10 mouse cellular contexts compared by ENCODE assay signal in the genomic region with DNA sequence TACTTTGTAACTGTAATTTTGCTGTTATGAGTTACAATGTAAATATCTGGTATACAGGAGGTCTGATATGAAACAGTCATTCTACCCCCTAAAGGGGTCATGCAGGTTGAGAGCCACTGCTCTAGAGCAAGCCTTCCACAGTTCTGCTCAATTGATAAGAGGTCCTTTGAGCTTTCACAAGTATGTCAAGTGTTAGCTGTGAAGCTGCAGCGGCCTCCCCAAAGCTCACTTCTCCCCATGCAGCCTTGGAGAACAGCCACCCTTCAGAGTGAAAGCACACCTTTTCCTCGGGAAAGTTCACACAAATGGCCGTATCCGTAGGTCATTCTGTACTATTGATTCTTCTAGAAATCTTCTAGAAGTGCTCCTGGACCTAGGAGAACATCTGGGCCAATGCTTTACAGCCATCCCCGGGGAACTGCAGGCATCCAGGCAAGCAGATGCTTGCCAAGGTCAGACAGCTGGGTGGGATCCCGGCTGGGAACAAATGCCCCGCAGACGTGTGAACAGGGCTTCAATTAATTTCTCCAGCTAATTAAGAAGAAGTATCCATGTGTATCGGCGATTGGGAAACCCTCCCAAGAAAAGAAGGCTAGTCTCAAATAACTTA. TPM values are rescaled to one million over a fixed set of nuclear protein-coding genes. Genes with fewer than 3 reads are reported as not detected.
DNase-seq lines count a peak whose midpoint lies in the region; ATAC-seq and TF ChIP-seq lines count a peak whose summit lies in the region.
"Had no signal": no experiment of that assay in that cellular context is flagged by ENCODE, and none has a peak within 500 bp of the region (broad histone marks: within the 10 kb centered on the region; RNA-seq: fewer than 3 reads in every experiment).

No protein-coding gene starts in this region.

- no peak for ATAC-seq in heart, embryonic 15.5 days (replicated peaks; ENCODE audit: insufficient number of reproducible peaks, insufficient read depth, low FRiP score, low read depth)
- ATAC-seq in lung, postnatal 0 days, result 0 out of 2 replicates have a peak, but pooled peaks have one; percentile 18
- no peak for ATAC-seq in hindbrain, embryonic 16.5 days
- no peak for ATAC-seq in erythroblast, adult 5-6 weeks (replicated peaks; ENCODE audit: low FRiP score, poor library complexity, severe bottlenecking)

- DNase-seq in heart, postnatal 25 days (ENCODE audit: low spot score), result no peak
- peak; percentile 50 for DNase-seq in lung, postnatal 0 days (ENCODE audit: low spot score)
- DNase-seq in lung, postnatal 14 days, result no peak
- DNase-seq in retina, embryonic 14.5 days (ENCODE audit: low spot score), result peak; percentile 17
- DNase-seq in left cerebral cortex, adult 2 months (ENCODE audit: extremely low spot score in 1 of 2, low spot score in 2 of 2), result no peak
- DNase-seq: thymus, postnatal 25 days had no signal

- TF ChIP-seq EP300 in lung, postnatal 0 days (IDR thresholded peaks at IDR 0.05), result no peak

- no peak overlapping the region for H3K9ac ChIP-seq in heart, embryonic 15.5 days
- H3K9ac ChIP-seq in lung, postnatal 0 days (replicated peaks; ENCODE audit: low read depth), result no peak overlapping the region
- no peak overlapping the region for H3K9ac ChIP-seq in hindbrain, embryonic 16.5 days (ENCODE audit: low read depth, low read length)

- no peaks in the 10 kb centered on the region for H3K27me3 ChIP-seq in heart, embryonic 15.5 days
- H3K27me3 ChIP-seq in lung, postnatal 0 days (replicated peaks; ENCODE audit: insufficient read depth, low read length), result no peaks in the 10 kb centered on the region
- no peaks in the 10 kb centered on the region for H3K27me3 ChIP-seq in hindbrain, embryonic 16.5 days (replicated peaks; ENCODE audit: control insufficient read depth, insufficient read depth, low read length)

- TF ChIP-seq CTCF in lung, postnatal 0 days (IDR thresholded peaks at IDR 0.05), result no peak
- no peak for TF ChIP-seq CTCF in left cerebral cortex, adult 2 months (IDR thresholded peaks at IDR 0.05)

- peaks cover 43% of the 10 kb centered on the region for H3K4me1 ChIP-seq in heart, embryonic 15.5 days (replicated peaks)
- H3K4me1 ChIP-seq in lung, postnatal 0 days (ENCODE audit: insufficient read depth, low read depth, low read length), result peaks cover 29% of the 10 kb centered on the region
- H3K4me1 ChIP-seq in hindbrain, embryonic 16.5 days (ENCODE audit: control insufficient read depth, insufficient read depth, low read depth, low read length), result peaks cover 27% of the 10 kb centered on the region

- intact Hi-C loops in heart, postnatal 25 days (cut with DNase I), result loop anchor here (2.0 kb wide), 1 partner anchor 81 kb away; no protein-coding TSS in a partner anchor
- intact Hi-C loops in left cerebral cortex, adult 2 months (cut with DNase I), result loop anchor here (5.0 kb wide), 1 partner anchor 85 kb away; no protein-coding TSS in a partner anchor

- H3K9me3 ChIP-seq in heart, embryonic 15.5 days (replicated peaks), result no peaks in the 10 kb centered on the region
- H3K9me3 ChIP-seq in lung, postnatal 0 days (ENCODE audit: low read length), result no peaks in the 10 kb centered on the region
- no peaks in the 10 kb centered on the region for H3K9me3 ChIP-seq in hindbrain, embryonic 16.5 days (ENCODE audit: control insufficient read depth, low read length)

- no peaks in the 10 kb centered on the region for H3K36me3 ChIP-seq in heart, embryonic 15.5 days
- H3K36me3 ChIP-seq in lung, postnatal 0 days (ENCODE audit: insufficient read depth, low read length), result 0 out of 2 replicates have a peak, but pooled peaks cover 6% of the 10 kb centered on the region
- no peaks in the 10 kb centered on the region for H3K36me3 ChIP-seq in hindbrain, embryonic 16.5 days (ENCODE audit: control insufficient read depth, insufficient read depth, low read length)

- peak overlapping the region; percentile 92 for H3K4me2 ChIP-seq in heart, embryonic 15.5 days
- peak overlapping the region; percentile 87 for H3K4me2 ChIP-seq in lung, postnatal 0 days (replicated peaks; ENCODE audit: low read depth, low read length)
- peak overlapping the region; percentile 71 for H3K4me2 ChIP-seq in hindbrain, embryonic 16.5 days (ENCODE audit: low read length)

- H3K27ac ChIP-seq in heart, embryonic 15.5 days, result no peak overlapping the region
- no peak overlapping the region; the same call in 1 of the 2 replicates for H3K27ac ChIP-seq in lung, postnatal 0 days (ENCODE audit: low read length)
- H3K27ac ChIP-seq in hindbrain, embryonic 16.5 days (ENCODE audit: low read depth, low read length), result no peak overlapping the region
- no peak overlapping the region for H3K27ac ChIP-seq in left cerebral cortex, adult 2 months

- no peak overlapping the region for H3K4me3 ChIP-seq in heart, embryonic 15.5 days
- peak overlapping the region; percentile 92 for H3K4me3 ChIP-seq in lung, postnatal 0 days (ENCODE audit: low read depth, low read length)
- no peak overlapping the region for H3K4me3 ChIP-seq in hindbrain, embryonic 16.5 days (ENCODE audit: low read length)
- no peak overlapping the region for H3K4me3 ChIP-seq in left cerebral cortex, adult 2 months

- 50% methylated on average over 10 of the region's 10 CpGs for WGBS in heart, embryonic 15.5 days
- 45% methylated on average over 10 of the region's 10 CpGs for whole genome bisulfite sequencing in lung, postnatal 0 days
- 51% methylated on average over 10 of the region's 10 CpGs for WGBS in hindbrain, embryonic 16.5 days

RNA-seq across cellular contexts. Expression of a gene that starts 3.1 kb away (rescaled TPM):
- polyA plus RNA-seq in heart, embryonic 15.5 days (2015; fragmentation: Nextera tagmentation; extraction: Ambion mirVana), result 11.8 and 16.6 TPM in 2 replicates
- total RNA-seq in heart, postnatal 25 days (2021), result 10 to 100 TPM; 15.5 to 22.1 TPM
- polyA plus RNA-seq in lung, postnatal 0 days (2015; fragmentation: Nextera tagmentation; extraction: Ambion mirVana), result 69.6 and 73.7 TPM in 2 replicates
- polyA plus RNA-seq in hindbrain, embryonic 16.5 days (2015; fragmentation: Nextera tagmentation; extraction: Ambion mirVana), result 21.6 and 26.4 TPM in 2 replicates
- 12.9 and 13.6 TPM in 2 replicates for total RNA-seq in erythroblast, adult 5-6 weeks (2015; ENCODE audit: low replicate concordance)
- total RNA-seq in erythroblast, adult 5-6 weeks (2017; ENCODE audit: low replicate concordance), result 6.8 and 8.5 TPM in 2 replicates
- 10 to 100 TPM; 26.8 to 34.2 TPM for total RNA-seq in left cerebral cortex, adult 2 months (2021)

RNA-seq across cellular contexts. Expression of a gene that starts 44.3 kb away (rescaled TPM):
- 2.6 and 3.5 TPM in 2 replicates for polyA plus RNA-seq in heart, embryonic 15.5 days (2015; fragmentation: Nextera tagmentation; extraction: Ambion mirVana)
- 10 to 100 TPM in 1 of 2 experiments, 1 to 10 TPM in 1; 9.6 to 12.4 TPM for total RNA-seq in heart, postnatal 25 days (2021)
- 11.5 and 13.3 TPM in 2 replicates for polyA plus RNA-seq in lung, postnatal 0 days (2015; fragmentation: Nextera tagmentation; extraction: Ambion mirVana)
- polyA plus RNA-seq in hindbrain, embryonic 16.5 days (2015; fragmentation: Nextera tagmentation; extraction: Ambion mirVana), result 0.34 and 0.88 TPM in 2 replicates
- total RNA-seq in erythroblast, adult 5-6 weeks (2015; ENCODE audit: low replicate concordance), result 1,174 and 1,207 TPM in 2 replicates
- total RNA-seq in erythroblast, adult 5-6 weeks (2017; ENCODE audit: low replicate concordance), result 1,630 and 1,984 TPM in 2 replicates
- 1 to 10 TPM in 1 of 2 experiments, under 1 TPM in 1; 0.66 to 1.3 TPM for total RNA-seq in left cerebral cortex, adult 2 months (2021)
- total RNA-seq: granulocyte monocyte progenitor cell, adult 5-6 weeks had no signal

RNA-seq across cellular contexts. Expression of a gene that starts 57.1 kb away (rescaled TPM):
- 2.3 and 4.5 TPM in 2 replicates for polyA plus RNA-seq in heart, embryonic 15.5 days (2015; fragmentation: Nextera tagmentation; extraction: Ambion mirVana)
- 1 to 10 TPM; 5.4 to 5.7 TPM for total RNA-seq in heart, postnatal 25 days (2021)
- 9.8 and 9.9 TPM in 2 replicates for polyA plus RNA-seq in lung, postnatal 0 days (2015; fragmentation: Nextera tagmentation; extraction: Ambion mirVana)
- polyA plus RNA-seq in hindbrain, embryonic 16.5 days (2015; fragmentation: Nextera tagmentation; extraction: Ambion mirVana), result 23.6 and 23.9 TPM in 2 replicates
- 85.9 and 123 TPM in 2 replicates for total RNA-seq in erythroblast, adult 5-6 weeks (2015; ENCODE audit: low replicate concordance)
- 86.0 and 87.0 TPM in 2 replicates for total RNA-seq in erythroblast, adult 5-6 weeks (2017; ENCODE audit: low replicate concordance)
- total RNA-seq in left cerebral cortex, adult 2 months (2021), result 10 to 100 TPM; 19.5 to 21.9 TPM

Comparison
In these comparisons a context has a peak if more than half of its experiments do, and no peak if none do; other contexts are left out.
1. DNase-seq: peak in lung, postnatal 0 days (single experiment) and retina, embryonic 14.5 days (single experiment); none in heart, postnatal 25 days (single experiment), lung, postnatal 14 days (single experiment) and left cerebral cortex, adult 2 months (0 of 2).
2. RNA of a gene that starts 44.3 kb away (total RNA-seq): 1,174 to 1,984 TPM in erythroblast, adult 5-6 weeks; 9.6 to 12.4 TPM in heart, postnatal 25 days and 0.66 to 1.3 TPM in left cerebral cortex, adult 2 months; every median in the first group is over 10 times any median in the second.
3. Peak in every context shown above with its lines, with median percentiles within 50 percentile points of each other: H3K4me2 ChIP-seq.